Mouse (Mus musculus) lung, adult 2 months (tissue): ENCODE data around the gene Tekt3. TPM values are rescaled to one million over a fixed set of nuclear protein-coding genes. Genes with fewer than 3 reads are reported as not detected.

Experiments
- DNase-seq: peaks from one replicate; pipeline ENCODE4 v3.0.0; 2022
- H3K4me1 ChIP-seq: fragments of 200-500 bp; 2 replicates; pipeline ENCODE4 v1.6.1; 2011; ENCODE audit warnings: low read length; ENCODE audit not compliant: control insufficient read depth, insufficient read depth
- H3K4me3 ChIP-seq: fragments of 200-500 bp; replicated peaks from 2 replicates; pipeline ENCODE3; 2011; ENCODE audit warnings: low read depth, mild to moderate bottlenecking, control low read depth, low read length; ENCODE audit errors: extremely low read depth
- CTCF ChIP-seq: fragments of 200-500 bp; IDR thresholded peaks from 2 replicates; pipeline ENCODE4 v1.5.1; 2011; ENCODE audit warnings: mild to moderate bottlenecking, low read length, control low read depth; ENCODE audit not compliant: insufficient read depth
- POLR2A ChIP-seq: fragments of 200-500 bp; IDR thresholded peaks from 2 replicates; pipeline ENCODE4 v1.6.1; 2011; ENCODE audit warnings: low read depth, mild to moderate bottlenecking, control low read depth, low read length, borderline replicate concordance; ENCODE audit errors: extremely low read depth
- WGBS: fragments of 180-500 bp; shearing (Covaris S2); methylation state at CpG from one replicate; pipeline ENCODE4 v1.1.7; 2018; 5-methylcytosine and 5-hydroxymethylcytosine counted together
- polyA plus RNA-seq: library from polyadenylated mRNA; depleted of rRNA; stranded (reverse); fragments of >200 nt; gene quantifications from 2 replicates; pipeline ENCODE4 v1.2.3, GENCODE M21; 2012

The Tekt3 gene
- polyA plus RNA-seq, 1 experiment: 0.40 TPM

DNA sequence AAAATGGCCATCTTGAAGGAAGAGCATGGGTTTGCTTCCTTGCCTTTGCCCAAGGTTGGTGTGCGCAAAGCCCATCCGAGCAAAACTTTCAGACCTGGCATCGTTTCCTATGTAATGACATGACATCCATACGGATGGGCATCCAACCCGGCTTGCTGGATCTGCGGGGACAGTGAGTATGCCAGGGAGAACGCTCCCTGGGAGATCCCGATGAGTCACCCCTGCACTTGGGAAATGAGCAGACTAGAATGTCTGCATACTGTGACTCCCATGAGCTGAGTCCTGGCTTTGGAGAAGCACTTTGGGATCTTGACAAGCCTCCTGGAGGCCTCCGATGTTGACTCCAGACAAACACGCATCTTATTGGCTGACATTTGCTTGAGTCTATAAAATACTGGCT lies 9.5 kb upstream of the Tekt3 start:
- no peak overlapping the region for H3K4me3 ChIP-seq
- DNase-seq: no peak
- 93% methylated on average over 10 of the region's 10 CpGs for WGBS
- TF ChIP-seq POLR2A (no peak), CTCF (no peak)
- H3K4me1 ChIP-seq: no peaks in the 10 kb centered on the region; the same call in 1 of the 2 replicates

DNA sequence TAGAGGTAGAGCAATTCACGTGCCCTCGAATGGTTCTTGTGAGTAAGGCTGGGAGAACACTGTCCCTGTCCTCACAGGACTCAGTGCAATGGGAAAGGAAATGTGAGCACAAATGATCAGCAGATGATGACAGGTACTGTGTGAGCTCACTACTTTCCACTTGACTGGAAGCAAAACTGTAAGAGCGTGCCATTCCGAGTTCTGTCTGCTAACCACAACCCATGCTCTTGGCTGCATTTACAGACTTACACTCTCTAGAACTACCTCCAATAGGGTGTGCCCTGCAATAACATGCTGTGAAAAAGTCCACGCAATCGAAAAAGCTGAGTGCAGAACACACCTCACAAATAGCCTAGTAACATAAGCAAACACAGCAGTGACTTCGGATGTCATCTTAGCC lies 5.9 kb upstream of the Tekt3 start:
- DNase-seq: no peak
- TF ChIP-seq POLR2A (no peak), CTCF (no peak)
- WGBS: 71% methylated on average over 7 of the region's 7 CpGs
- H3K4me3 ChIP-seq: no peak overlapping the region
- H3K4me1 ChIP-seq: no peaks in the 10 kb centered on the region

DNA sequence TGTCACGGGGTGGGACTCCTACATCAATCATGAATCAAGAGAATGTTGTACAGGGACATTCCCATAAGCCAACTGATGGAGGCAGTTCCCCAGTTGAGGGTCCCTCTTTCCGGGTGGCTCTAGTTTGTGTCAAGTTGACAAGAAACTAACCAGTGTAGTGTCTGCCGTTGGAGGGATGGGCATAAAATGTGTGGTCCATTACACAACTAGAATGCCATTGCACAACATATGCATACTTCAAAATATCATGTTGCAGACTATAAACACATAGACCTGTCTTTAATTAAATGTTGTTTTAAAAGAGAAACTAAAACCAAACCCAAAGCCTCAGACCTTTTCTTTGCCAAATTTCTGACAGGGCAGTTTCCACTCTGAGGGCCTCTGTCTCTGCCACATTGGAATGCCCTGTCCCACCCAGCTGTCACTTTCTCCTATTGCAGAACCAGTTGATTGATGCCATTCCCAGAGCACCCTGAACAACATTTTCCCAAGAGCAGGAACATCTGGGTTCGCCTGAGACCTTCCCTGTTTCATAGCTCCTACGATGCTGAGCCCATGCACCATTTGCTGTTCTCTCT lies 3.0 kb upstream of the Tekt3 start:
- DNase-seq: no peak
- WGBS: 64% methylated on average over 5 of the region's 5 CpGs
- no peak for TF ChIP-seq CTCF
- TF ChIP-seq POLR2A: no peak
- no peaks in the 10 kb centered on the region for H3K4me1 ChIP-seq
- H3K4me3 ChIP-seq: no peak overlapping the region

DNA sequence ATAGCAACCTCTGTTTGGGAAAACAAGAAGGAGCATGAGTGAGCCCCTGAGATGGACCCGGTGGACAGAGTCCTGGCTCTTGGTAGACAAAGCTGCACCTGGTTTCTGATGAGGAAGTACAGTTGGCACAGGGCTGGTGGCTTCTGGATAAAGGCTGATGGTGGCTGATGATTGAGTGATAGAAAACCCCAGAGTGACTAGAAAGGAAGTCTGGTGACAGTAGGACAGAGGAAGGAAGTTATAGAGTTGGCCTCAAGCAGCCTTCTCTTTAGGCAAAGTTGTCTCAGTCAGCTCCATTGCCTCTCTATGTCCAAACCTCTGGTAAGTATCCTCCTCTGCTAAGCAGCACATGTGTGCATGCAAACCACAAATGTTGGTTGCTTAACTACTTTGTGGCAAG lies 1.5 kb upstream of the Tekt3 start:
- DNase-seq: no peak
- H3K4me1 ChIP-seq: no peaks in the 10 kb centered on the region
- TF ChIP-seq POLR2A (no peak), CTCF (no peak)
- H3K4me3 ChIP-seq: no peak overlapping the region
- WGBS: 71% methylated on average over 1 of the region's 1 CpGs

DNA sequence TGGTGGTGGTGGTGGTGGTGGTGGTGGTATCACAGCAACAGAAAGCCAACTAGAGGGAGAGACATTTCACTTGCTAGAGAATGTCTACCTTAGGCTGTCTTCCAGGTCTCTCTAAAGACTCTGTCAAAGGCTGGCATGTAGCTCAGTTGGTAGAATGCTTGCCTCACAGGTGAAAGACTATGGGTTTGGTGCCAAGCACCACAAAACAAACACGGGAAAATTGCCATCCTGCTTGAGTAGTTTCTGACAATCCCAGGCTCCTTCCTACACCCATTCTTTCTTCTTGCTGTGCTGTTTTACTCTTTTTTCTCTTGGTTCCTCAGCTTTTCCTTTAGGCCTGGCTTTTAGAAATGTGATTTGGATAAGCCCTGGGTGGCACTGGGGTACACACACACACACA lies 5.1 kb downstream of the Tekt3 start:
- H3K4me3 ChIP-seq: no peak overlapping the region
- WGBS: 42% methylated on average over 1 of the region's 1 CpGs
- no peaks in the 10 kb centered on the region for H3K4me1 ChIP-seq
- no peak for TF ChIP-seq CTCF
- TF ChIP-seq POLR2A: no peak
- peak; percentile 26 for DNase-seq

DNA sequence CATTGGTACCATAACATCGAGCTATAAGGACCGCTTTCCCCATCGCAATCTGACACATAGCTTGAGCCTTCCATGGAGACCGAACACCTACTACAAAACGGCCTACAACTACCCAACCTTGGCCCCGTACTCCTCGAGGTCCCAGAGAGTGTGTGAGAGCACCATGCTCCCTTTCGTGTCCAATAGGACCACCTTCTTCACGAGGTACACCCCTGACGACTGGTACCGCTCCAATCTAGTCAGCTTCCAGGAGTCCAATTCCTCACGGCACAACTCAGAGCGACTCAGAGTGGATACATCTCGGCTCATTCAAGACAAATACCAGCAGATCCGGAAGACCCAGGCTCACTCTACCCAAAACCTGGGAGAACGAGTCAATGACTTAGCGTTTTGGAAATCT lies 8.6 kb downstream of the Tekt3 start:
- no peak overlapping the region for H3K4me3 ChIP-seq
- H3K4me1 ChIP-seq: no peaks in the 10 kb centered on the region
- DNase-seq: no peak
- TF ChIP-seq CTCF (no peak), POLR2A (no peak)
- 93% methylated on average over 17 of the region's 17 CpGs for WGBS

DNA sequence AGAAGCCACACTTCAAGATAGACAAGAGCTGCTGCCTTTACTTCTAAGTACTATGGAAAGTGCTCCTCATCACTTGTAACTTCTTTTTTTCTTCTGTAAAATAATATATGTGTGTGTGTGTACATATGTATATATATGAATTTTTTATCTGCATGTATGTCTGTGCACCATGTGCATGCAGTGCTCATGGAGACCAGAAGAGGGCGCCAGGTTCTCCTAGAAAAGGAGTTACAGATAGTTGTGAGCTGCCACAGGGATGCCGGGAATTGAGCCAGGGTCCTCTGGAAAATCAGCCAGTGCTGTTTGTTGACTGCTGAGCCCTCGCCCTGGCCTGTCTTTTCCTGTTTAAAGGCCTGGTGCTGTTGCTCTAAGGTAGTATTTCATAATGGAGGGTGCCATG lies 23.1 kb downstream of the Tekt3 start:
- no peak for DNase-seq
- WGBS: 90% methylated on average over 3 of the region's 3 CpGs
- Histone ChIP-seq H3K4me3 (no peak overlapping the region), H3K4me1 (no peaks in the 10 kb centered on the region)
- TF ChIP-seq CTCF (no peak), POLR2A (no peak)

DNA sequence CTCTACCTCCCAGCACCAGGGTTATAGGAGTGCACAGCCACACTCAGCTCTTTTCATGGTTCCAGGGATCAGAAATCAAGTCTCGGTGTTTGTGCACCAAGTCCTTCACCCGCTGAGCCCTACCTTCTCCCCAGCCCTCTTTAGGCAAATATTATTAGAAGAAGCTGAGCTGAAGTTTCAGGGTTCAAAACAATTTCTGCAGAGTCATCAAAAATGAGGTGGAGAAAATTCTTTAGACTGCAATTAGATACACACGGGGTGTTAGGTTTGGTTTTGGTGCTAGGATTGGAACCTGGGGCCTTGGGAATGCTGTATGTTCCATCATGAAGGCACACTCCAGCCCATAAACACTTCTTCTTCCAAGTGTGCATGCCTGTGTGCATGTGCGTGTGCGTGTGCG lies 27.2 kb downstream of the Tekt3 start:
- 87% methylated on average over 6 of the region's 6 CpGs for WGBS
- no peak for DNase-seq
- no peak overlapping the region for H3K4me3 ChIP-seq
- TF ChIP-seq CTCF (no peak), POLR2A (no peak)
- H3K4me1 ChIP-seq: peaks cover 8% of the 10 kb centered on the region

DNA sequence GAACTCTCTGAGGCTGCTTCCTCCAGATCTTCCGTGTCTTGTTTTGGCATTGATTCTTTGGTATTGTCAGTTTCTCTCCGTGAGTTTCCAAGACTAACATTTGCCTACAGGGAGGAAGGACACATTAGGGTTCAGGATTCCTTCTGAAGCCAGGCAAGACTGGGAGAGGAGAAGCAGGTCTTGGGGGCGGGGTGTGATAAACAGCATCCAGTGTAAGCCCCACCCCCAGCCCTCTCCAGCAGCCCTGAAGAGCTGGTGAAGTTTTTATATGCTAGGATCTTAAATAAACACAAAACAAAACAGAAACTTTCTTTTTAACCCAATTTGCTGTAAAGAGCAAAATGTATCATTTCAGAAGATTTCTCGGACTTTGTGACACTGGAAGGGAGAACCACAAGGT lies 28.8 kb downstream of the Tekt3 start:
- Histone ChIP-seq H3K4me1 (peaks cover 8% of the 10 kb centered on the region), H3K4me3 (no peak overlapping the region)
- TF ChIP-seq CTCF: no peak
- TF ChIP-seq POLR2A: no peak
- WGBS: 37% methylated on average over 4 of the region's 4 CpGs
- DNase-seq: no peak

DNA sequence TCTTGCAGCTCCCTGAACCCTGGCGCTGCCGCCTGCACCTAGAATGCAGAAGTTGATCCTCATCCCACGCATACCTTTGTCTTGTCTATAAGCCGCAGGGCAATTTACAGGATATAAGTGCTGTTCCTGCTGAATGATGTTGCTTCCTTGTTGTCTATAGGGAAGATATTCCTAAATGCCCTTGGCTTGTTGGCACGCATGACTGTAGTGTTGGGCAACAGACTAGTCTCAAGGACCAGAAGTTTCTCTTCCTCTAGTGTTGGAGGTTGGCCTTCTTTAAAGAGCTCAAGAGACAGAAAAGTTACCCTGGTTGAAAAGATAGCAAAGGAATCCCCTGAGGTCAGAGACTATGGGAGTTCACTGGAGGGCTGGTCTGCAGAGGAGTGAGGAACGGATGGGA lies 29.5 kb downstream of the Tekt3 start:
- TF ChIP-seq CTCF (no peak), POLR2A (no peak)
- Histone ChIP-seq H3K4me1 (peaks cover 8% of the 10 kb centered on the region), H3K4me3 (no peak overlapping the region)
- WGBS: 82% methylated on average over 6 of the region's 6 CpGs
- no peak for DNase-seq
